Mouse (Mus musculus): ENCODE data around the gene Spr. TPM values are rescaled to one million over a fixed set of nuclear protein-coding genes. Genes with fewer than 3 reads are reported as not detected.
"Not testable (repeated sequence)": the region's sequence is repeated elsewhere in the genome, so short reads cannot be mapped to it uniquely, and the experiment has no call there.

The Spr gene
- polyA plus RNA-seq, 1 experiment from 2014 or later, result 66.2 TPM

DNA sequence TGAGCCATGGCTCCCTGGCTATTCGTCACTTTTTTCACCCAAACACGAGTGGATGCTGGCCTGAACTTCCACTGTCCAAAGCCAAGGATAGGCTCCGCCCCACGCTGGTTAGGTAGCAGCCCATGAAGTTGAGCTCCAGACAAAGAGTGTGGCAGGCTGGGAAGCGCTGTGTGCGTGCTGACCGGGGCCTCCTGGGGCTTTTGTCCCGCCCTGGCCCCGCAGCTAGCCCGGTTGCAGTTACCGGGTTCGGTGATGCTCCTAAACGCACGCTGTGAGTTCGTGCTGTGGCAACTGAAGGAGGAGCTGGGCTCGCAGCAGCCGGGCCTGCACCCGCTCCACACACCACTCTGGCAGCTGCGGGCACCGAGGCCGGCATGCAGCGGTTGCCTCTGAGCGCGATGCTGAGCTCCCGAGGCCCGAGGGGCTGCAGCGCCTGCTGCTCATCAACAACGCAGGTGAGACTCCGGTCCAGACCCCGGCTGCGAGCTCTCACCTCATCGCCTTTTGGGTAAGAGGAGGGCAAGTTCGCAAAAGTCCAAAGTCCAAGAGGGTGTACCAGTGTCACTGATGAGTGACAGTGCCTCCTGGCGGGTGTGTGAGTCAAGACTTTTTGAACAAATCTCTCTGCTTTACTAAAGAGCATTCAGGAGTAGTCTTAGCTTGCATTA lies 17.4 kb upstream of the Spr start:
- H3K27ac ChIP-seq, result peak overlapping the region; percentile 90
- peak; percentile 74 for DNase-seq (ENCODE audit: low spot score)
- peaks cover 22% of the 10 kb centered on the region for H3K27me3 ChIP-seq (ENCODE audit: insufficient read depth, poor library complexity, severe bottlenecking)
- no peaks in the 10 kb centered on the region for H3K36me3 ChIP-seq
- H3K4me1 ChIP-seq (replicated peaks), result peaks cover 12% of the 10 kb centered on the region
- H3K4me3 ChIP-seq, result peak overlapping the region; percentile 62
- WGBS, result 1% methylated on average over 34 of the region's 34 CpGs
- no peaks in the 10 kb centered on the region for H3K9me3 ChIP-seq

DNA sequence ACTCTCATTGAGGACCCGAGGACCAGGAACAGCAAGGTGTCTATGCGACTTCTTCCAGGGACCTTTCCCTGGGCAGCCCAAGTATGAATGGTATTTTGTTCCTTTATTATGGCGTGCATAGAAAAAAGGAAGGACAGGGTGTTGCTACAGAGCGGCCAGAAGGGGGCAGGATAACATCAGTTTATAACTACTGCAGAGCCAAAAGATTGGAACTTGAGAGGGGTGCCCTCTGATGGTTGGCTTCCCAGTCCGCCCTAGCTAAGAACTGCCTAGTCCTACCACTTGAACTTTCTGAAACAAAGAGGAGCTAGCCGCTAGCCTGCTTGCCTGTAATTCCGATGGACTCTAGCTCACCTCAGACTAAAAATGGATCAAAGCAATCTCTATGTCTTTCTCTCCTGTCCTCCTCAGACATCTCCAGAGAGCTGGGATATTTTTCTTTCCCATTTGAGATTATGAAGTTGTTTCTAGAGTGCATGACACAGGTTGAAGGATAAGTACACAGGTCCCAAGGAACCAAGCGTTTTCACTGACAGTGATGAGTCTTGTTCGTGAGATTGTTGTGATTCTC lies 16.5 kb upstream of the Spr start:
- Histone ChIP-seq H3K36me3 (no peaks in the 10 kb centered on the region), H3K27ac (no peak overlapping the region), H3K9me3 (no peaks in the 10 kb centered on the region), H3K27me3 (ENCODE audit: insufficient read depth, poor library complexity, severe bottlenecking) (peaks cover 22% of the 10 kb centered on the region), H3K4me3 (no peak overlapping the region), H3K4me1 (replicated peaks) (peaks cover 12% of the 10 kb centered on the region)
- peak; percentile 77 for DNase-seq (ENCODE audit: low spot score)
- WGBS, result 11% methylated on average over 9 of the region's 9 CpGs

DNA sequence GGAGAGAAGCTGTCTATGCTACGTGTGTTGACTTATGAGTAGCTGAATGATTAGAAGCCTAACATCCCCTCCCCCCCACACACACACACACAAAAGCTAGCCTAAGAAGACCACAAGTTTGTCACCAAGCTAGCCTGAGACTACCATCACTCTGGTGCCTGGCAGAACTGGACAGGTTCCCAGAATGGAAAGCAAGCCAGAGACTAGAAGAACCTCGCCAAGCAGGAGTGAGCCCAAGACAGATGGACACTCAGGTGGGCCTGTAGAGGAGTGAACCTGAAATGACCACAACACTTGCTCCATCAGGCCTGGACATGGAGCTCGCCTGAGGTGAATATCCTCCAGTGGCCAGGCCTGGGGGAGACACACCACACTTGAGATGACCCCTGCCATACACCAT lies 12.8 kb upstream of the Spr start:
- no peak overlapping the region for H3K27ac ChIP-seq
- H3K27me3 ChIP-seq (ENCODE audit: insufficient read depth, poor library complexity, severe bottlenecking), result peaks cover 10% of the 10 kb centered on the region; the same call in 1 of the 2 replicates
- no peak overlapping the region for H3K4me3 ChIP-seq
- no peak for DNase-seq (ENCODE audit: low spot score)
- H3K36me3 ChIP-seq, result no peaks in the 10 kb centered on the region
- WGBS, result 78% methylated on average over 3 of the region's 3 CpGs
- H3K4me1 ChIP-seq (replicated peaks), result peaks cover 12% of the 10 kb centered on the region
- no peaks in the 10 kb centered on the region for H3K9me3 ChIP-seq

DNA sequence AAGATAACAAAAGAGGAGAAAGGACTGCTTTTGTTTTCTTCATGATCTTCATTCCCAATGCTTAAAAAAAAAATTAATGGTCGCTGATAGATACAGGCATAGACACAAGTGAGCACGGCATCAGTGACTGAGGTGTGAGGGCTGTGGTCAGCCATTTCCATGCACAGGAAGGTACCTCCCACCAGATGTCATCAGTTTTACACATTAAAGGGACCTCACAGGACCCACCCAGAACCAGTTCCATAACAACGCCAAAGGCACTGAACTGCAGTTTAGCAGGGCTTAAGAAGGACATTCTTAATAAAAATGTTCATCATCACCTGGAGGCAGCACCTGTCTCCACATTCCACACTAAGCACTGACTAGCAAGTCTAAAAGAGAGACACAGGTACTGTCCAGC lies 10.1 kb upstream of the Spr start:
- H3K4me1 ChIP-seq (replicated peaks), result no peaks in the 10 kb centered on the region
- H3K27me3 ChIP-seq (ENCODE audit: insufficient read depth, poor library complexity, severe bottlenecking), result peaks cover 7% of the 10 kb centered on the region; the same call in 1 of the 2 replicates
- 64% methylated on average over 3 of the region's 3 CpGs for WGBS
- no peak overlapping the region for H3K4me3 ChIP-seq
- H3K36me3 ChIP-seq, result no peaks in the 10 kb centered on the region
- DNase-seq (ENCODE audit: low spot score), result no peak
- H3K9me3 ChIP-seq, result no peaks in the 10 kb centered on the region
- H3K27ac ChIP-seq, result no peak overlapping the region

DNA sequence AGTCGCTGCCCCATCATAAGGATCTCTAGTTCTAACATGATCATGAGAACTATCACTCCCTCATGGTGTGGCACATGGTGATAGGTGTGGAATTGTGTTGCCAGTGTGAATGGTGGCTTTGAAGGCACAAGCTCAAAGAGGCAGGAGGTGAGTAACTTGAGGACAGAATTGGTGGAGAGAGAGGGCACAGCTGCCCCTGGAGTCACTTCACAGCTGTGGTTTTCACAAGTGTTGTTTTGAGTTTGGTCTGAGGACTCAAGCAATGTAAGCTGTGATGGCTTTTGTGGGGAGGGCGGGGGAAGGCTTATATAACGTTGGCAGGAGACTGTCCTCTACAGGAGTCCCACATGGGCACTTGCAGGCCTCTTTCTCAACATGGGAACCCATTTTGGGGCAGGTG lies 6.9 kb upstream of the Spr start:
- 75% methylated on average over 3 of the region's 3 CpGs for WGBS
- DNase-seq (ENCODE audit: low spot score), result no peak
- Histone ChIP-seq H3K9me3 (no peaks in the 10 kb centered on the region), H3K36me3 (no peaks in the 10 kb centered on the region), H3K27me3 (ENCODE audit: insufficient read depth, poor library complexity, severe bottlenecking) (0 out of 2 replicates have a peak, but pooled peaks cover 4% of the 10 kb centered on the region), H3K27ac (no peak overlapping the region), H3K4me3 (no peak overlapping the region), H3K4me1 (replicated peaks) (no peaks in the 10 kb centered on the region)

DNA sequence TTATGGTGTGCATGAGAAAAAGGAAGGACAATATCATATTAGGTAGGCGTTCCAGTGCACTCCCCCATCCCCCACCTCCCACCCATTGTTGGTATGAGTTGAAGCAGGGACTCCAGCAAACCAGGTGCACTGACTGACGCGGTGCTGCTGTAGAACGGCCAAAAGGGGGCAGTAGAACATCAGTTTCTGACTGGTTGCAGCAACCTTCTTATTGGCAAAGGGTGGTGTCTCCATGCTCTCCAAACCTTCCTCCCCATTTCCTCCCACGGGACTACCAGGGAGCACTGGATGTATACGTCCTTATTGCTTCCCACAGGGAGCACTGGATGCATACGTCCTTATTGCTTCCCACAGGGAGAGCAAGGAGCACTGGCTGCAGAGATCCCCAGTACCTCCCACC lies 3.4 kb upstream of the Spr start:
- WGBS, result 11% methylated on average over 7 of the region's 7 CpGs
- peak; percentile 47 for DNase-seq (ENCODE audit: low spot score)

DNA sequence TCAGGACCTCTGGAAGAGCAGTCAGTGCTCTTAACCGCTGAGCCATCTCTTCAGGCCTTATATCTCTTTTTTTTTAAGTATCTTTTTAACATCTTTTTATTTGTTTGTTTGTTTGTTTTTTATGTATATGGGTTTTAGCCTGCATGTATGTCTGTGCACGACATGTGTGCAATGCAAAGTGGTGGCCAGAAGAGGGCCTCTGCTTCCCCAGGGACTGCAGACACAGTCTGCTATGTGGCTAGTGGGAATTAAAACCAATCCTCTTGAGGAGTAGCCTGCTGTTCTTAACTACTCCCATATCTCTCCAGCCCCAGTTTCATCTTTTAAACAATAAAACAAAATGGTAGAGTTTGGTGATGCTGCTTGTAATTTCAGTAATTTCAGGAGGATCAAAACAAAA lies 2.0 kb upstream of the Spr start:
- Histone ChIP-seq H3K4me1 (replicated peaks) (peaks cover 9% of the 10 kb centered on the region), H3K27ac (no peak overlapping the region), H3K9me3 (no peaks in the 10 kb centered on the region), H3K4me3 (no peak overlapping the region), H3K36me3 (0 out of 2 replicates have a peak, but pooled peaks cover 5% of the 10 kb centered on the region), H3K27me3 (ENCODE audit: insufficient read depth, poor library complexity, severe bottlenecking) (0 out of 2 replicates have a peak, but pooled peaks cover 4% of the 10 kb centered on the region)
- 94% methylated on average over 2 of the region's 2 CpGs for WGBS
- no peak for DNase-seq (ENCODE audit: low spot score)

More for the DNA sequence above, 3.4 kb upstream of the Spr start:
- H3K9me3 ChIP-seq; H3K4me3 ChIP-seq; H3K27ac ChIP-seq; H3K36me3 ChIP-seq; H3K4me1 ChIP-seq (replicated peaks); H3K27me3 ChIP-seq (ENCODE audit: insufficient read depth, poor library complexity, severe bottlenecking): not testable (repeated sequence)

DNA sequence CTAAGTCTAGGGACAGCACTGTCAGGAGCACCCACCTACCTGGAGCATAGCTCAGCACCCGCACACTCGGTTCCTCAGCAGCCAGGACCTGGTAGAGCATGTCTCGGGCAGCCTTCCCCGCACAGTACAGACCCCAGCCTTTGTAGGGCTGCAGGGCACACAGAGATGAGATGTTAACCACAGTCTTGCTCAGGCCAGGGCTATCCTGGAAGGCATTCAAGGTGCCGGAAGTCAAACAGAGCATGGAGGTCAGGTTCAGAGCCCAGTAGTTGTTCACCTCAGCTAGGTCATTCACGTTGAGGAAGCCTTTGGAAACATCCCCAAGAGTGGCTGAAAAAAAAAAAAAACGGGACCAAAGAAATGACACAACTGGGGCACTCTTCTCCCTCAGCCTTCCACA lies 782 bp downstream of the Spr start:
- not testable (repeated sequence) for DNase-seq (ENCODE audit: low spot score); H3K4me1 ChIP-seq (replicated peaks); H3K9me3 ChIP-seq; H3K27me3 ChIP-seq (ENCODE audit: insufficient read depth, poor library complexity, severe bottlenecking)
- Histone ChIP-seq H3K4me3 (peak overlapping the region; percentile 84), H3K36me3 (peaks cover 21% of the 10 kb centered on the region), H3K27ac (peak overlapping the region; percentile 94)
- WGBS, result 67% methylated on average over 7 of the region's 7 CpGs

DNA sequence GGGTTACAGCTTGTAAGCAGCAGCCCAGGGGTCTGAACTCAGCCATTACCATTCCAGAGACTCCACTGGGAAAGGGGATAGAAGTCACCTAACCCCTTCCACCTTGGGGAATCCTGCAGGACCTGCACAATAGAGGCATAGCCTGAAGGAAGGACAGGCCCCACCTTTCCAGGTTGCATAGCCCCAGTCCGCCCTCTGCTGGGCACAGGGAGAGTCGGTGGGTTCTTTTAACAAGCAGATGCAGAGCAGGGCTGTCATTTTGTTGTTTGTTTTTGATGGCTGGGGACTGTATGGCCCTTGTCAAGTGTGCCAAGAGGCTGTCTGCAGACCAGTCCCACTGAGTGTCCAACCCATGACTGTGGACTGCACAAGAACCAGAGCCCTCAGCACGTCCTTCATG lies 4.8 kb downstream of the Spr start:
- peaks cover 21% of the 10 kb centered on the region for H3K36me3 ChIP-seq
- not testable (repeated sequence) for H3K9me3 ChIP-seq; H3K27ac ChIP-seq; DNase-seq (ENCODE audit: low spot score); H3K4me3 ChIP-seq; H3K4me1 ChIP-seq (replicated peaks); H3K27me3 ChIP-seq (ENCODE audit: insufficient read depth, poor library complexity, severe bottlenecking)
- WGBS, result 35% methylated on average over 3 of the region's 3 CpGs

DNA sequence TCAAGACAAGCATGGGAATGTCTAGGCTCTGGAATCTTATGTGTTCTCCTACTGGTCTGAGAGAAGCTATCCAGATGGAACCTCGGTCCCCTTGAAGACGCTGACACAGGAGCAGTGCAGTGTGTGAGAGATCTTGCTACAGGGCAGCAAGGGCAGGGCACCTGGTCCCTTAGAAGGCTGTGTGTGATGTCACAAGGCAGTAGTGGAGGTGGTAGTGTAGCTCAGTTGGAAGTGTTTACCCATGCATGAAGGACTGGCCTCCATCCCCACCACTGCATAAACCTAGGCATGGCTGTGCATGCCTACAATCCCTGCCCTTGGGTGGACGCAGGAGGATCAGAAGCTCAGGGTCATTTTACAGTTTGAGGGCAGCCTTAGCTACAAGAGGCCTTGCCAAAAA lies 5.3 kb downstream of the Spr start:
- H3K4me3 ChIP-seq; H3K27ac ChIP-seq; DNase-seq (ENCODE audit: low spot score); H3K27me3 ChIP-seq (ENCODE audit: insufficient read depth, poor library complexity, severe bottlenecking); H3K9me3 ChIP-seq; H3K4me1 ChIP-seq (replicated peaks): not testable (repeated sequence)
- peaks cover 21% of the 10 kb centered on the region for H3K36me3 ChIP-seq
- 87% methylated on average over 3 of the region's 3 CpGs for WGBS

DNA sequence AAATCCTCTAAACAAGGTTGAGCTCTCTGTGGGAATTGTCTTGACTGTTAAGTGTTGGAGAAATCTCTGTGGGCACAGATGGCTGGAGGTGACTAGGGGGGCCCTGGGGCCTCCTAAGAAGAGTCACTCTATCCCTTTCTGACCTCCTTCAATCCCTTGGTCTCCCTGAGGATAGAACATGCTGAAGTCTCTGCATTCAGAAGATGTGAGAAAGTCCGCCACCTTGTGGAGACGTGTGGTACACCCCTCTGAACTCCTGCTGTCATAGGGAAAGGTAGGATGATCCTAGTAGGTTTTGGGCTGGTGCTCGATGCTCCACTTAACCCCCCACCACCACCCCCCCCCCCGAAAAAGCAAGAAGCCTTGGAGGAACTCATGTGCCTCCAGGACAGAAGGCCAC lies 5.9 kb downstream of the Spr start:
- Histone ChIP-seq H3K27ac (no peak overlapping the region), H3K27me3 (ENCODE audit: insufficient read depth, poor library complexity, severe bottlenecking) (peaks cover 14% of the 10 kb centered on the region), H3K36me3 (peaks cover 21% of the 10 kb centered on the region), H3K9me3 (no peaks in the 10 kb centered on the region), H3K4me1 (replicated peaks) (peaks cover 2% of the 10 kb centered on the region), H3K4me3 (no peak overlapping the region)
- 9% methylated on average over 4 of the region's 4 CpGs for WGBS
- peak; percentile 75 for DNase-seq (ENCODE audit: low spot score)

DNA sequence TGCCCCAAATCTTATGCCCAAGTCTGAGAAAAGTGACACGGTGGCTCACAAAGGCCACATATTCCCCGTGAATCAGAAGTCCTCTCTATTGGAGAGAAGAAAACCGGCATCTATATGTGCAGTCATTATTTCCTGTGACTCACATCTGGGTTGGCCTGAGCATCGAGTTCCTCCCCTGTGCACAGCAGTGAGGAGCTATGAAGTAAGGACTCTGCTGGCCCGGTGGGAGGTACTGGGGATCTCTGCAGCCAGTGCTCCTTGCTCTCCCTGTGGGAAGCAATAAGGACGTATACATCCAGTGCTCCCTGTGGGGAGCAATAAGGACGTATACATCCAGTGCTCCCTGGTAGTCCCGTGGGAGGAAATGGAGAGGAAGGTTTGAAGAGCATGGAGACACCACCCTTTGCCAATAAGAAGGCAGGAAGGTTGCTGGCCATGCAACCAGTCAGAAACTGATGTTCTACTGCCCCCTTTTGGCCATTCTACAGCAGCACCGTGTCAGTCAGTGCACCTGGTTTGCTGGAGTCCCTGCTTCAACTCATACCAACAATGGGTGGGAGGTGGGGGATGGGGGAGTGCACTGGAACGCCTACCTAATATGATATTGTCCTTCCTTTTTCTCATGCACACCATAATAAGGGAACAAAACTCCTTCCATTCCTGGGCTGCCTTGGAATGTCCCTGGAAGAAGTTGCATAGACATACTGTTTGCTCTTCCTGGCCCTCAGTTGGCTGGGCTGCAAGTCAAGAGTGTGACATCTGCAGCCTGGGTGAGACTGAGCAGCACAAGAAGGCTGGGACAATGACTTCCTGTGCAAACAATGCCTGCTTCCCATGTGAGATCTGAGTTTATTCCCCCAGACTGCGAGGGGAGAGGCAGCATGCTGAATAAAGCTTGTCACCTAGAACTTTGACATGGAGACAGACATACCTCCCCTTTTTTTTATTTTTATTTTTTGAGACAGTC lies 19.7 kb downstream of the Spr start:
- H3K9me3 ChIP-seq; H3K27ac ChIP-seq; H3K4me3 ChIP-seq; H3K4me1 ChIP-seq (replicated peaks); H3K27me3 ChIP-seq (ENCODE audit: insufficient read depth, poor library complexity, severe bottlenecking); H3K36me3 ChIP-seq: not testable (repeated sequence)
- WGBS, result 45% methylated on average over 11 of the region's 11 CpGs
- peak; percentile 56 for DNase-seq (ENCODE audit: low spot score)

All from hindbrain, embryonic 10.5 days (tissue).